Mouse (Mus musculus) hindbrain, embryonic 11.5 days (tissue): ENCODE measurements around the gene Foxo1. TPM values are rescaled to one million over a fixed set of nuclear protein-coding genes. Genes with fewer than 3 reads are reported as not detected.

Experiments
- ATAC-seq: fragments of 200-750 bp; cut with Nextera tagmentation; 2 replicates; pipeline ENCODE4 v1.8.0; 2017; ENCODE audit warnings: mild to moderate bottlenecking, moderate TSS enrichment, moderate library complexity; ENCODE audit not compliant: low FRiP score
- DNase-seq: peaks from one replicate; pipeline ENCODE4 v3.0.0-alpha.2; 2015; ENCODE audit warnings: low spot score
- H3K27ac ChIP-seq: fragments of 300-500 bp; sonication (generic); 2 replicates; pipeline ENCODE4 v1.5.1; 2014; ENCODE audit warnings: mild to moderate bottlenecking, low read depth, low read length
- H3K27me3 ChIP-seq: fragments of 300-500 bp; sonication (generic); 2 replicates; pipeline ENCODE4 v1.6.1; 2014; ENCODE audit warnings: mild to moderate bottlenecking, low read length, moderate library complexity, mixed read lengths; ENCODE audit not compliant: control insufficient read depth, insufficient read depth
- H3K36me3 ChIP-seq: fragments of 300-500 bp; sonication (generic); 2 replicates; pipeline ENCODE4 v1.6.1; 2014; ENCODE audit warnings: mild to moderate bottlenecking, low read length, moderate library complexity, mixed read lengths; ENCODE audit not compliant: control insufficient read depth, insufficient read depth
- H3K4me1 ChIP-seq: fragments of 300-500 bp; sonication (generic); replicated peaks from 2 replicates; pipeline ENCODE4 v1.6.1; 2014; ENCODE audit warnings: low read length, mixed read lengths; ENCODE audit not compliant: control insufficient read depth, insufficient read depth
- H3K4me2 ChIP-seq: fragments of 300-500 bp; sonication (generic); replicated peaks from 2 replicates; pipeline ENCODE4 v1.6.1; 2014; ENCODE audit warnings: mild to moderate bottlenecking, low read depth, low read length
- H3K4me3 ChIP-seq: fragments of 300-500 bp; sonication (generic); 2 replicates; pipeline ENCODE4 v1.5.1; 2014; ENCODE audit warnings: low read depth, low read length
- H3K9ac ChIP-seq: fragments of 300-500 bp; sonication (generic); 2 replicates; pipeline ENCODE4 v1.6.1; 2014; ENCODE audit warnings: low read depth, low read length
- H3K9me3 ChIP-seq: fragments of 300-500 bp; sonication (generic); 2 replicates; pipeline ENCODE4 v1.6.1; 2016; ENCODE audit warnings: low read length; ENCODE audit not compliant: control insufficient read depth
- WGBS: fragments of 180-500 bp; shearing (Covaris S2); extraction: QIAGEN DNeasy Blood & Tissue Kit; methylation state at CpG from one replicate; pipeline ENCODE4 v1.1.7; 2014; 5-methylcytosine and 5-hydroxymethylcytosine counted together
- polyA plus RNA-seq: library from polyadenylated mRNA; unstranded; fragments of >200 nt; fragmentation: Nextera tagmentation; extraction: Ambion mirVana; gene quantifications from 2 replicates; pipeline ENCODE4 v1.2.1, GENCODE M21; 2014

The Foxo1 gene
- polyA plus RNA-seq, 1 experiment from 2014 or later: 3.8 TPM

DNA sequence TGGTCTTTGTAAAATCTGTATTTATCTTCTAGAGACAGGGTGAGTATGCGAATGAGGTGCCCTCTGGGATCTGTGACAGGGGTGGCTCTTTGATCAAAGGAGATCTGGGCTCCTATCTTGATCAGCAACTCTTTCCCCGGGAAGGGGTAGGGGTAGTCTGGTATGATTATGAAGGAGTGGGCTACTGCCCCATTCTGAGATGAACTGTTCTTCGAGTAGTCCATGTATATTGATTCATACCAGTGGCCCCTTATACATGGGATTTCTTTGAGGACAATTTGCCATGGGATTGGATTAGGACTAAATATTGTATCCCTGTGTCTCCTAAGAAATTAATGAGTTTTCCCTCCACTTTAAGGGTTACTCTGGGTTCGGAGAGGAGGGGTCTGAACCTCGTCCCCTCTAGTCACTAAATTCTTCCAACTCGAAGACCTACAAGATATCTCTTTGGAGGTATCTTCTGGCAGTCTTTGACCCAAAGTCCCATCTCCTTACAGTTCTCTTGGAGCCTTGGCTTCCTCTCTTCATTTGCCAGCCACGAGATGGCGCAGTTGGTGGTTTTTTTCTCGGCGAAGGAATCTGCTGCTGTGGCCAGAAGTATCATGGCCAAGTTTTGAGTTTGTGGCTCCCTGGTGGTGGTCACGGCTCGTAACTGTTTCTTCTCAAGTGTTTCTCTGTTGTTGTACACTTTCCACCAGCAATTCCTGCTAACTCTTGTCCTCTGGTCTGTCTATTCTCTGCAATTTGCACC, 24.7 kb upstream of the Foxo1 start:
- H3K4me3 ChIP-seq: no peak overlapping the region
- H3K4me2 ChIP-seq: no peak overlapping the region
- no peaks in the 10 kb centered on the region for H3K4me1 ChIP-seq
- ATAC-seq: no peak
- no peak overlapping the region for H3K9ac ChIP-seq
- H3K27me3 ChIP-seq: no peaks in the 10 kb centered on the region
- DNase-seq: peak; percentile 68
- 57% methylated on average over 12 of the region's 12 CpGs for WGBS
- no peaks in the 10 kb centered on the region for H3K9me3 ChIP-seq
- no peaks in the 10 kb centered on the region for H3K36me3 ChIP-seq
- no peak overlapping the region for H3K27ac ChIP-seq

GRCm38 (mm10) chr3:52245996-52246830, 21.9 kb upstream of the Foxo1 start:
- no peak for ATAC-seq
- H3K4me3 ChIP-seq: no peak overlapping the region
- no peak overlapping the region for H3K4me2 ChIP-seq
- no peaks in the 10 kb centered on the region for H3K9me3 ChIP-seq
- H3K9ac ChIP-seq: no peak overlapping the region
- no peak overlapping the region for H3K27ac ChIP-seq
- no peak for DNase-seq
- 84% methylated on average over 12 of the region's 12 CpGs for WGBS
- H3K36me3 ChIP-seq: no peaks in the 10 kb centered on the region
- H3K27me3 ChIP-seq: no peaks in the 10 kb centered on the region
- H3K4me1 ChIP-seq: no peaks in the 10 kb centered on the region

DNA sequence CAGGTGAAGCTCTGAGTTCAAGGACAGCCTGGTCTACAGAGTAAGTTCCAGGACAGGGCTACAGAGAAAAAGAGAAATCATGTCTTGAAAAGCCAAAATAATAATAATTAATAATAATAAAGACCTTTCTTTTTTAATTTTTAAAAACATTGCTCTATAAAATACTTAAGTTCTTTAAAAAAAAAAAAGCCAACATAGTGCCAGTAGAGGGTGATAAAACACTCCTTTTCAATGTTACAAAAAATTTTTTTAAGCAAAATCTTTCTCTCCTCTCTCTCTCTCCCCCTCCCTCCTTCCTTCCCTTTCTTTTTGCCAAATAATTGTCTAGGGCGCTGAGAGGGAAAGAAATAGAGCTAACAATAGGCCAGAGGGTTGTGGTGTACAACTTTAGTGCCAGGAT, 17.0 kb upstream of the Foxo1 start:
- Histone ChIP-seq H3K9me3 (no peaks in the 10 kb centered on the region), H3K4me2 (no peak overlapping the region), H3K4me3 (no peak overlapping the region), H3K4me1 (no peaks in the 10 kb centered on the region), H3K9ac (no peak overlapping the region), H3K36me3 (no peaks in the 10 kb centered on the region), H3K27me3 (no peaks in the 10 kb centered on the region), H3K27ac (no peak overlapping the region)
- ATAC-seq: no peak
- WGBS: 62% methylated on average over 1 of the region's 1 CpGs
- no peak for DNase-seq

GRCm38 (mm10) chr3:52253656-52254461, 14.3 kb upstream of the Foxo1 start:
- WGBS: 19% methylated on average over 14 of the region's 14 CpGs
- Histone ChIP-seq H3K4me3 (no peak overlapping the region), H3K27me3 (no peaks in the 10 kb centered on the region), H3K9me3 (no peaks in the 10 kb centered on the region), H3K27ac (no peak overlapping the region), H3K9ac (no peak overlapping the region), H3K4me2 (no peak overlapping the region), H3K36me3 (no peaks in the 10 kb centered on the region), H3K4me1 (no peaks in the 10 kb centered on the region)
- DNase-seq (no peak), ATAC-seq (no peak)

DNA sequence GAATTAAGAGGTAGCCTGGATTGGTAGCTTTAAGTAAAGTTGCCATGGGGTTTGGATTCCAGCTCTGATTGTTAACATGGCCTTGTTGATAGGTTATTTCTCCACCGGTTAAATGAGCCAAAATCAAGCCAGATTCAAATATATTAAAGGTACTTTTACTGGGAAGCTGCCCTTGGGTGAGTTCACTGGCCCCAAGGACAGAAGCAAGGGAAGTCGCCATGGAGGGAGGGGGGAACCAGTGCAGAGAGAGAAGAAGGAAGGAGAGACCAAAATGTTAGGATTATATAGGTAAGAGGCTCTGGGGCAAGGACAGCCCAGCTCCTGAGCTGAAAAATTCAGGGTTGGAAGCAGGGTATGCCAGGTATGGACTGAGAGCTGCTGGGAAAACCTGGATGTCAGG, 13.6 kb upstream of the Foxo1 start:
- H3K9me3 ChIP-seq: no peaks in the 10 kb centered on the region
- H3K27me3 ChIP-seq: no peaks in the 10 kb centered on the region
- no peaks in the 10 kb centered on the region for H3K36me3 ChIP-seq
- 2% methylated on average over 2 of the region's 2 CpGs for WGBS
- no peak overlapping the region for H3K4me3 ChIP-seq
- DNase-seq (no peak), ATAC-seq (no peak)
- no peak overlapping the region for H3K4me2 ChIP-seq
- no peak overlapping the region for H3K9ac ChIP-seq
- no peaks in the 10 kb centered on the region for H3K4me1 ChIP-seq
- no peak overlapping the region for H3K27ac ChIP-seq

DNA sequence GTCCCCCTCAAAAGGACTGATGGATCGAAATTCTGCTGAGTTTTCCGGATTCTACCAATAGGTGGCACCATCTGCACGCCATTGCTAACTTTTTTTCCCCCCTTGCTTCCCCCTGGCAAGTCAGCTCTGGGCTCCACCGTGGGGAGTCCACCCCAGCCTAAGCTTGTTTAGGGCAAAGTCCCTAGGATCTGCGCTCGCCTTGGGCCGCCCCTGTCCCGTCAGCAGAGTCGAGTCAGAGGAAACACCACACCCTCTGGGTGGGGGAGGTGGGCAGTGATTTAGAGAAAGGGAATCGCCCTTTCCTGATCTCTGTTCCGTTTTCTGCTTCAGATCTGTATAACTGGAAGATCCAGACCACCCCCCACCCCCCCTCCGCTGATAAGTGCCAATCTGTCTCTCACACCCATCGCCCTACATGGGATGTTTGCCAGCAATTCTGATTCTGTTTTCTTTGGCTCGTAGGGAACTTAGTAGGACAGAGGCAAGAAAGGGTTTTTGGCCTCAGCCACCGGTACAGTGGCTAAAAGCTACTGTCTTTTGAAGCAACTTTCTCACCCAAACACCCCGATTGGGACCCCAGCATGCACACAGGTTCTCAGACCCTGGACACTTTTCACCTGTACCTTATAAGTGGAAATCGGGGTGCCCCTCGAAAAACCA, 10.2 kb upstream of the Foxo1 start:
- Histone ChIP-seq H3K36me3 (no peaks in the 10 kb centered on the region), H3K4me2 (peak overlapping the region; percentile 45), H3K9ac (0 out of 2 replicates have a peak overlapping the region, but pooled peaks have one; percentile 23), H3K4me3 (peak overlapping the region; percentile 16; the same call in 1 of the 2 replicates), H3K27me3 (peaks cover 2% of the 10 kb centered on the region; the same call in 1 of the 2 replicates), H3K27ac (no peak overlapping the region), H3K9me3 (no peaks in the 10 kb centered on the region), H3K4me1 (no peaks in the 10 kb centered on the region)
- no peak for ATAC-seq
- DNase-seq: peak; percentile 78
- WGBS: 15% methylated on average over 18 of the region's 18 CpGs

DNA sequence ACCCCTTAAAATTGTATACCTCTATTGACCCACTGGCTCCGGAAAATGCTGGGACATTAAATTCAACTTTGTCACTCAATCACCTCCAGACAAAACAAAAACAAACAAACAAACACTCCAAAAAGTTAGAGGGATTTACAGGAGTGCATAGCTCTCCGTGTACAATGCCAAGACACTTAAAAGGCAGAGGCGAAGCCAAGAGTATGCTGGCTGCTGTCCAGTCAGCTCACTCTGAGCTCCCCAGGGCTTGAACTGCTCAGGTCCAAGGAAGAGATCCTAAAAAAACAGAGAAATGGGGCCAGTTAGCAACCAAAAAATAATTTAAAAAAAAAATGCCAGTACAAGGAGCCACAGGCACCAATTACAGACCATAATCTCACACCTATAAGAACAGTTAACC, 9.6 kb upstream of the Foxo1 start:
- H3K27me3 ChIP-seq: peaks cover 2% of the 10 kb centered on the region; the same call in 1 of the 2 replicates
- WGBS: 49% methylated on average over 3 of the region's 3 CpGs

More for the DNA sequence above, 9.6 kb upstream of the Foxo1 start:
- H3K36me3 ChIP-seq: no peaks in the 10 kb centered on the region
- DNase-seq: no peak
- no peak overlapping the region for H3K4me2 ChIP-seq
- H3K4me1 ChIP-seq: no peaks in the 10 kb centered on the region
- H3K9ac ChIP-seq: no peak overlapping the region
- no peak overlapping the region for H3K4me3 ChIP-seq
- no peaks in the 10 kb centered on the region for H3K9me3 ChIP-seq
- no peak overlapping the region for H3K27ac ChIP-seq
- no peak for ATAC-seq
